Mouse (Mus musculus): ENCODE measurements around the gene Parp16. TPM values are rescaled to one million over a fixed set of nuclear protein-coding genes. Genes with fewer than 3 reads are reported as not detected.

The Parp16 gene
- polyA plus RNA-seq, 1 experiment from 2014 or later: 8.3 TPM

DNA sequence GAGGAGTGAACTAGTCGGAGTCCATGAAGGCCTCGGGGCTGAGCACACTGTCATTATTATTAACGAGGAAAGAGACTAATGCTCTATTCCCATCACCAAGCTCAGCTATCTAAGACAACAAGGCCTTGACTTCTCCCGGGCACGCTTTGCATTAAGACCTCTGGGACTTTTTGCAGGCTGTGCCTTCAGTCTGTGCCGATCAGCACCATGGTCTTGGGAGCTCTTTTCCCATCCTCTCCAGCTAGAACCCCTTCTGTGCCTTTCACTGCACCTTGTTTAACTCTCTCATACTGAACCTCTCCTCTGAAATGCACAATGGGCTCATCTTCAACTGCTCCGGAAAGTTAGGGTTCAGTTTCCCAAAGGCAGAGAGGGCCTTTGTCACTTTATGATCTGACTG, 4.8 kb upstream of the Parp16 start:
- Histone ChIP-seq H3K36me3 (replicated peaks) (peaks cover 13% of the 10 kb centered on the region), H3K27ac (replicated peaks) (peak overlapping the region; percentile 79; the same call in 1 of the 2 replicates), H3K27me3 (replicated peaks; ENCODE audit: low read depth, poor library complexity, severe bottlenecking) (no peaks in the 10 kb centered on the region), H3K4me1 (peaks cover 69% of the 10 kb centered on the region), H3K4me3 (no peak overlapping the region), H3K9me3 (no peaks in the 10 kb centered on the region)
- WGBS: 58% methylated on average over 7 of the region's 7 CpGs
- no peak for DNase-seq (ENCODE audit: low spot score)

DNA sequence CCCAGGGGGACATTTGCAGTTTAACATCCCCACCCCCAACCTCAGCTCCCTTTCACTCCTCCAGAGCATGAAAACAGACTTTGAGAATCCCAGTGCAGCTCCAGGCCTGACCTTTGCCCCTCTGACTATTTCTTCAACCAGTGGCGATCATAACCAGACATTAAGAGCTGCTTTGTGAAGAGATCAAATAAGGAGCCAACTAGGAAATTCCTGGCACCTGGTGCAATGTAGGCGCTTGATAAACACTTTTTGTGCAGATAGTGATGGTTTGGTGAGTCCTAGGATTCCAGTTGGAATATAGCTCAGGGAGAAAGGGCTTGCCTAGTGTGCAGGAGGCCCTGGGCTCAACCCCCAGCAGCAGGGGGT, 3.8 kb upstream of the Parp16 start:
- Histone ChIP-seq H3K4me3 (peak overlapping the region; percentile 28), H3K27me3 (replicated peaks; ENCODE audit: low read depth, poor library complexity, severe bottlenecking) (no peaks in the 10 kb centered on the region), H3K4me1 (peaks cover 71% of the 10 kb centered on the region), H3K9me3 (no peaks in the 10 kb centered on the region), H3K36me3 (replicated peaks) (peaks cover 3% of the 10 kb centered on the region; the same call in 1 of the 2 replicates), H3K27ac (replicated peaks) (peak overlapping the region; percentile 79)
- 14% methylated on average over 2 of the region's 2 CpGs for WGBS
- peak; percentile 67 for DNase-seq (ENCODE audit: low spot score)

DNA sequence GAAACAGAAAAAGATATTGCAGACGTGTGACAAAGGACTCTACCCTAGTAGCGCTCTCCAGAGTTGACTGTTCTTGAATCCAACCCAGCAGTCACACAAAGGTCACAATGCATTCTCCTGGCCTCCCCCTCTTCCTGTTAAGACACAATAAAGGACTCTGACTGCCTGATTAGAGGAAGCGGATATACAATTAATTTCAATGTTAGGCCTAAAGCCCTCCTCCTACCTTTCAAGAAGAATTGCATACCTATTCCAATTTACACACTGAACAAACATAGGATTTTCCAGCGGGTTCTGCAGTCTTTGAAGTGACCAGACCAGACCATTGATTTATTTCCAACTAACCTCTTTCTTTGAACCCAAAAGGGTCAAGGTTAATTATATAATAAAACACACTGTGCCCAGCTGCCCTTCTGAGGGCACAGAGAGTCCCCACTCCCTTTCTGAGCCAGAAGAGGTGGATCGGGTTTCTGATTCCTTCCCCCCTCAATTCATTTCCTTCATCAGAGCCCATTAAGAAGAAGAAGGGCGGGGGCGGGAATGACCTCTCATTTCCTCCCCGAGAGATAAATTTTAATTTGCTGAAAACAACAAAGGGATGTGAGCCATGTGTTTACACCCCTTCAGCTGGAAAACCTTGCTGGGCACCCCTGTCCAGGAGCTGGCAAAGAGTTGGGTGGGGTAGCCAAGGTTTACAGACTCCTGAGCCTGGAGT, 3.2 kb upstream of the Parp16 start:
- Histone ChIP-seq H3K36me3 (replicated peaks) (no peaks in the 10 kb centered on the region), H3K9me3 (no peaks in the 10 kb centered on the region), H3K4me1 (peaks cover 71% of the 10 kb centered on the region), H3K4me3 (peak overlapping the region; percentile 28), H3K27me3 (replicated peaks; ENCODE audit: low read depth, poor library complexity, severe bottlenecking) (no peaks in the 10 kb centered on the region), H3K27ac (replicated peaks) (peak overlapping the region; percentile 79)
- DNase-seq (ENCODE audit: low spot score): peak; percentile 59
- 13% methylated on average over 8 of the region's 8 CpGs for WGBS

DNA sequence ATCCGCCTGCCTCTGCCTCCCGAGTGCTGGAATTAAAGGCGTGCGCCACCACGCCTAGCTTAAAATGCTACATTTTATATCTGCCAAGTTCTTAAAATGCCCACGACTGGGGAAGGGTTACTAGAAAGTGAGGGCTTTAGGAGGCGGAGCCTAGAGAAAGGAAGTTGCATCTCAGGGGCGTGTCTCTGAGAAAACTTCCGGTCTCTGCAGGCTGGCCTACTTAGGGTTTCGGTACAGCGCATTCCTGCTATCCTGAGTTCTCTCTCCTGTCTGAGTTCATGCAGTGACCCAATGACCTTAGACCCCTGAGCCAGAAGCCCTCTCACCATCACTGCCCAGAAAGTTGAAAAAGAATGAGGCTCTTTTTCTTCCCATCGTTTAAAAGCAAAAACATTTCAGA, 1.9 kb upstream of the Parp16 start:
- Histone ChIP-seq H3K4me3 (no peak overlapping the region), H3K27ac (replicated peaks) (peak overlapping the region; percentile 67), H3K4me1 (peaks cover 73% of the 10 kb centered on the region), H3K9me3 (no peaks in the 10 kb centered on the region), H3K27me3 (replicated peaks; ENCODE audit: low read depth, poor library complexity, severe bottlenecking) (no peaks in the 10 kb centered on the region), H3K36me3 (replicated peaks) (no peaks in the 10 kb centered on the region)
- 54% methylated on average over 12 of the region's 12 CpGs for WGBS
- DNase-seq (ENCODE audit: low spot score): no peak

DNA sequence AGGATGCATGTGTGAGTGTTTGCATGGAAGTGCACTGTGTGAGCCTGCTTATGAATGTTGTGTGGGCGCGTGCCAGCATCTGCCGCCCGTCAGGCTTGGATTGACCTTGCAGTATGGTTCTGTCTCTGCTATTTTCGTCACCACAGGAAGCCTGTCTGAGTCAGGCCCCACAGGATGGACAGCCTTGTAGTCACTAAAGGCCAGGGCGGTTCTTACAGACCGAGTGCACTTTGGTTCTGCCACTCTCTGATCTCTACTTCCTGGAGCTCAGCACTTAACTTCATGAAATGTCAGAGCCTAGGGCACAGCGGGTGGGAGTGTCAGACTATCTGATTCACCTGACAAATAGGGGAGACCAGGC, 448 bp downstream of the Parp16 start:
- H3K4me3 ChIP-seq: peak overlapping the region; percentile 23; the same call in 1 of the 2 replicates
- DNase-seq (ENCODE audit: low spot score): no peak
- no peaks in the 10 kb centered on the region for H3K27me3 ChIP-seq (replicated peaks; ENCODE audit: low read depth, poor library complexity, severe bottlenecking)
- peaks cover 67% of the 10 kb centered on the region for H3K4me1 ChIP-seq
- no peaks in the 10 kb centered on the region for H3K9me3 ChIP-seq
- no peaks in the 10 kb centered on the region for H3K36me3 ChIP-seq (replicated peaks)
- H3K27ac ChIP-seq (replicated peaks): peak overlapping the region; percentile 78
- WGBS: 48% methylated on average over 8 of the region's 8 CpGs

DNA sequence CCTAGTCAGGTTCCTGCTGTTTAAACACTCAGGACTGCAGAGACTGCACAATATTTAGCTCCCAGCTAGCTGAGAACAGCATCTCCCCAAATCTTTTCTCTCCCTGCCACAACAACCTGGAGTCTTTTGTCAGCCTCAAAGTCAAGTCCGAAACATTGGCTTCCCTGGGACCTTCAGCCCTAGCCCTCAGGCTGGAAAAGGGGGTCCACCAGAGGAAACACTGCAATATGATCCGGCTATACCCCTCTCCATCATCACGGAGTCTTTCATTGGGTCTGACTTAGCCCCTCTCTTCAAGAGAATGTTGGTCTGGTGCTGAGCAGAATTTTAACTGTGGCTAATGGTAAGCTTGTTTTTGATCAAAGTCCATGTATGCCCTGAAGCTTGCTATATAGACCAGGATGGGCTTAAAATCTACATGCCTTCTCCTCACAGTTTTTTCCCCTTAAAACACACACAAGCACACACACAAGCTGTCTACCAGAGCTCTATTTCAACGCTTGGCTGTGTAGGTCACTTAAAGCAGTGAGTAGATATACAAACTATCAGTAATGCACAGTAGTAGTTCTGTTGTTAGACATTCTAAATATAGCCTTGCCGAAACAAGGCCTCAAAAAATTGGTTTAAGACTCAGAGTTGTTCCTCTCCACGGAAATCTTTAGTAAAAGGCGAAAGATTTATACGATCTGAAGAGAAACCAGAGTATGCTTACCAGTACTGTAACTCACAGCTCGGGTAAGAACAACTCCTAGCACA, 1.0 kb downstream of the Parp16 start:
- no peaks in the 10 kb centered on the region for H3K27me3 ChIP-seq (replicated peaks; ENCODE audit: low read depth, poor library complexity, severe bottlenecking)
- H3K4me1 ChIP-seq: peaks cover 61% of the 10 kb centered on the region
- no peaks in the 10 kb centered on the region for H3K36me3 ChIP-seq (replicated peaks)
- H3K27ac ChIP-seq (replicated peaks): peak overlapping the region; percentile 93
- DNase-seq (ENCODE audit: low spot score): peak; percentile 73
- H3K4me3 ChIP-seq: peak overlapping the region; percentile 23; the same call in 1 of the 2 replicates
- WGBS: 3% methylated on average over 9 of the region's 9 CpGs
- H3K9me3 ChIP-seq: no peaks in the 10 kb centered on the region

DNA sequence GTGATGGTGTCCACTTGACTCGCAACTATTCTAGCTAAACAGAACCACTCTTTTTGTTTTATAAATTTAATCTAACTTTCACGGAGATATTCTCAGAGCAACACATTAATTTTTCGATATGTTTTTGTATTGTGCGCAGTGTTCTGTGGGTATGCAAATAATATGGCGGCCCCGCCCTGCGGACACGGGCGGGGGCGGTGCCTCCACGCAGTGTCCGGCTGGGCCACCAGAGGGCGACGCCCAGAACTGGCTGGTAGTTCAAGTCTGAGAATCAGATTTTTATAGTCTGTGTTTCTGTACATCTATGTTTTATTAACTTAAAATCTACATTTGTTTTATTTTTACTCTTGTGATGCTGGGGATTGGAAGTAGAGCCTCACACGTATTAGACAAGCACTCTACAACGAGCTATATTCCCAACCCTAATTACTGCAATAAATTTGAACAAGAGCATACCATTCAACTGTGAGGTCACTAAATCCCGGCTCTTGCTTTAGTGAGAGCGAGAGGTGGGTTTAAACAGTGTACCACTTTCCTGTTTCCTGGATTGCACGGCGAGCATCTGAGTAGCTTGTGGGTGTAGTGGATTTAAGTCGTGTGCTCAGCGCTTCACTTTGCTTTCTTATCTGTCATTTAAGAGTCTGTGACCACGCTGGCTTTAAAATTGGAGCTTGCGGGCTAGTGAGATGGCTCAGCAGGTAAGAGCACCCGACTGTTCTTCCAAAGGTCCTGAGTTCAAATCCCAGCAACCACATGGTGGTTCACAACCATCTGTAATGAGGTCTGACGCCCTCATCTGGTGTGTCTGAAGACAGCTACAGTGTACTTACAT, 1.8 kb downstream of the Parp16 start:
- peak overlapping the region; percentile 20; the same call in 1 of the 2 replicates for H3K4me3 ChIP-seq
- H3K36me3 ChIP-seq (replicated peaks): no peaks in the 10 kb centered on the region
- no peaks in the 10 kb centered on the region for H3K9me3 ChIP-seq
- peaks cover 53% of the 10 kb centered on the region for H3K4me1 ChIP-seq
- no peaks in the 10 kb centered on the region for H3K27me3 ChIP-seq (replicated peaks; ENCODE audit: low read depth, poor library complexity, severe bottlenecking)
- 23% methylated on average over 26 of the region's 26 CpGs for WGBS
- H3K27ac ChIP-seq (replicated peaks): peak overlapping the region; percentile 93
- DNase-seq (ENCODE audit: low spot score): peak; percentile 94

DNA sequence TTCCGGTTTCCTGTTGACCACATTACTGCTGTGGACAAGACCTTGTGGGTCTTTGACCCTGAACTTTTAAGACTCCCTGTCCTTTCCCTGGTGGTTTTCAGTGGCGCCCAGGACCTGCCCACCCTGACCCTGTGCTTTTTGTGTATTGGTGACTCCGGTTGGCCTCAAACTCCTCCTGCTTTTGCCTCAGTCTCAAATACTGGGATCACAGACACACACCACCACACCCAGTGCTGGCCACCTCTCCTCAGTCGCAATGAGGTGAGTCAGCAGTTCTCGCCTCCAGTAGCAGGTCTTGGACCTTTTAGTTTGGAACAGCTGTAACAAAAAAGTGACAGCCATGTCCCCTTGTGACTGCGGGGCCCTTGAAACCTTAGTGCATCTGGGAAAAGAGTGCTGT, 2.7 kb downstream of the Parp16 start:
- Histone ChIP-seq H3K4me1 (peaks cover 50% of the 10 kb centered on the region), H3K36me3 (replicated peaks) (no peaks in the 10 kb centered on the region), H3K27ac (replicated peaks) (no peak overlapping the region), H3K27me3 (replicated peaks; ENCODE audit: low read depth, poor library complexity, severe bottlenecking) (no peaks in the 10 kb centered on the region), H3K4me3 (no peak overlapping the region), H3K9me3 (no peaks in the 10 kb centered on the region)
- DNase-seq (ENCODE audit: low spot score): no peak
- 87% methylated on average over 6 of the region's 6 CpGs for WGBS

DNA sequence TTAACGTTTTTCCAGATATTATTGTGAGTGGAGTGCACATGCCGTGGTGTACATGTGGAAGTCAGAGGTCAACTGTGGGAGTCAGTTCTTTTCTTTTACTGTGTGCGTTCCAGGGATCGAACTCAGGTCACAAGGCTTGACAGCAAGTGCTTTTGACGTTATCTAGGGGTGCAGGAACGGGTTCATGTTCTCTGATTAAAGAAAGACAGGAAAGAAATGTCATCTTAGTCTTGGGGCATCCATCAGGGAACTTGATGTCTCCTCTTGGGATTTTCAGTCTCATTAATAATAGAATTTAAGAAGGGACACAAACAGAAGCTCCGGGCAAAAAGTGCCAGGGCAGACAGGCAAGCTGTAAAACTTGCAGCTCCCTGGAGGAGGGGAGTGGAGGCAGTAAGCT, 4.6 kb downstream of the Parp16 start:
- Histone ChIP-seq H3K36me3 (replicated peaks) (no peaks in the 10 kb centered on the region), H3K27ac (replicated peaks) (no peak overlapping the region; the same call in 1 of the 2 replicates), H3K4me3 (no peak overlapping the region), H3K9me3 (no peaks in the 10 kb centered on the region), H3K27me3 (replicated peaks; ENCODE audit: low read depth, poor library complexity, severe bottlenecking) (no peaks in the 10 kb centered on the region), H3K4me1 (peaks cover 31% of the 10 kb centered on the region)
- DNase-seq (ENCODE audit: low spot score): no peak
- 67% methylated on average over 7 of the region's 7 CpGs for WGBS

DNA sequence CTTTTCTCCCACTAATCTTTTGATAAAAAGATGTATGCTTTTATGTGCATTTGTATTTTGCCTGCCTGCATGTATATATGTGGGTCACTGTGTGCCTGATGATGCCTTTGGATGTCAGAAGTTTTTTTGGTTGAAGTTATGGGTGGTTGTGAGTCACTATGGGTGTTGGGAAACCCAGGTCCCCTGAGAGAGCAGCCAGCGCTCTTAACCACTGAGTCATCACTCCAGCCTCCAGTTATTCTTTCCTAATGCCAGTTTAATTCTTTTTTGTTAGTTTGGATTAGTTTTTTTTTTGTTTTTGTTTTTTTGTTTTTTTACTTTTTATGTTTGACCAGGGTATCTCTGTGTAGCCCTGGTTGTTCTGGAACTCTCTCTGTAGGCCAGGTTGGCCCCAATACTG, 5.5 kb downstream of the Parp16 start:
- Histone ChIP-seq H3K4me3 (no peak overlapping the region), H3K36me3 (replicated peaks) (no peaks in the 10 kb centered on the region), H3K4me1 (peaks cover 27% of the 10 kb centered on the region), H3K9me3 (no peaks in the 10 kb centered on the region), H3K27me3 (replicated peaks; ENCODE audit: low read depth, poor library complexity, severe bottlenecking) (no peaks in the 10 kb centered on the region), H3K27ac (replicated peaks) (no peak overlapping the region)
- no peak for DNase-seq (ENCODE audit: low spot score)
- WGBS: 86% methylated on average over 1 of the region's 1 CpGs

DNA sequence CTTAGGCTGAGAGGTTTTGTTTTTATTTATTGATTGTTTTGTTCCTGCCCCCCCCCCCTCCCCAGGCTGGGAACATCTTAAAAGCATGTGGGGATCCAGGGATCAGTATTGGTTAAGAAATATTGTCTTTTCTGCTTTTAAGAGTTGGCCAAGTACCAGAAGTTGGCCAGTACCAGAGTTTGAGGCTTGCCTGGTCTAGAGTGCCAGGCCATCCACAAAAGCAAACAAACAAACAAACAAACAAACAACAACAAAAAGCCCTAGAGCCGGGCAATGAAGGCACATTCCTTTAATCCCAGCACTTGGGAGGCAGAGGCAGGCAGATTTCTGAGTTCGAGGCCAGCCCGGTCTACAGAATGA, 5.8 kb downstream of the Parp16 start:
- no peaks in the 10 kb centered on the region for H3K9me3 ChIP-seq
- H3K4me3 ChIP-seq: no peak overlapping the region
- H3K36me3 ChIP-seq (replicated peaks): no peaks in the 10 kb centered on the region
- peaks cover 23% of the 10 kb centered on the region for H3K4me1 ChIP-seq
- 0 out of 2 replicates have a peak overlapping the region, but pooled peaks have one; percentile 5 for H3K27ac ChIP-seq (replicated peaks)
- no peaks in the 10 kb centered on the region for H3K27me3 ChIP-seq (replicated peaks; ENCODE audit: low read depth, poor library complexity, severe bottlenecking)
- DNase-seq (ENCODE audit: low spot score): no peak
- WGBS: 48% methylated on average over 3 of the region's 3 CpGs

DNA sequence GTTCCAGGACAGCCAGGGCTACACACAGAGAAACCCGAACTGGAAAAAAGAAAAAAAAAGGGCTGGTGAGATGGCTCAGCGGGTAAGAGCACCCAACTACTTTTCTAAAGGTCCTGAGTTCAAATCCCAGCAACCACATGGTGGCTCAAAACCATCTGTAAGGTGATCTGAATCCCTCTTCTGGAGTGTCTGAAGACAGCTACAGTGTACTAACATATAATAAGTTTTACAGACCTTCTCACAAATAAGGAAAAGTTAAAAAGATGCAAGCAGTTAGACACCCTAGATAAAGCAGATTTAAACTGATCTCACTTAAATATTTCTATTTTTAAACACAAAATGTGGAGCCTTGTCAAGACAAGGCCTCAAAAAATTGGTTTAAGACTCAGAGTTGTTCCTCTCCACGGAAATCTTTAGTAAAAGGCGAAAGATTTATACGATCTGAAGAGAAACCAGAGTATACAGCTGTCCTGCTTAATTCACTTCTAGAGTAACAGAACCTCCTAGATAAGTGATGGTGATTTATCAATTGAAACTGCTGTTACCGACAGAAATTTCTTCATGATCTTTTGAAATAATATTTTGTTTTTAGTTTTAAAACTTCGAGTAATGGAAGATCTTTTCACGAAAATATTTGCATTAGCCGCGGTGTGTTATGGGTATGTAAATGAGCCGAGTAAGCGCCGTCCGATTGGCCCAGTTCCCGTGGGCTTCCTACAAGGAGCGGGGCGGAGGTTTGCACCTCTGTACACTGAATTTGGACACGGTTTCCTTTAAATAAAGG, 6.4 kb downstream of the Parp16 start:
- under 1% methylated on average over 18 of the region's 18 CpGs for WGBS
- Histone ChIP-seq H3K4me1 (peaks cover 21% of the 10 kb centered on the region), H3K27me3 (replicated peaks; ENCODE audit: low read depth, poor library complexity, severe bottlenecking) (no peaks in the 10 kb centered on the region), H3K9me3 (no peaks in the 10 kb centered on the region), H3K27ac (replicated peaks) (peak overlapping the region; percentile 86), H3K36me3 (replicated peaks) (no peaks in the 10 kb centered on the region), H3K4me3 (peak overlapping the region; percentile 54)
- peak; percentile 79 for DNase-seq (ENCODE audit: low spot score)
